Mouse (Mus musculus) midbrain, embryonic 10.5 days (tissue): ENCODE measurements at regions not wholly inside any gene's neighbourhood (a gene's known extent, or its start where the extent isn't known, plus 50 kb on each side); places are given as distances from the start of the nearest gene placed in this dataset.
"Not testable (repeated sequence)": the region's sequence is repeated elsewhere in the genome, so short reads cannot be mapped to it uniquely, and the experiment has no call there.

Experiments
- DNase-seq: peaks from one replicate; pipeline ENCODE4 v3.0.0-alpha.2; 2017; ENCODE audit warnings: low spot score
- H3K27ac ChIP-seq: fragments of 300-500 bp; sonication (generic); replicated peaks from 2 replicates; pipeline ENCODE4 v1.5.1; 2016; ENCODE audit warnings: mild to moderate bottlenecking
- H3K27me3 ChIP-seq: fragments of 300-500 bp; sonication (generic); 2 replicates; pipeline ENCODE4 v1.6.1; 2016; ENCODE audit warnings: low read depth, mild to moderate bottlenecking; ENCODE audit not compliant: poor library complexity, severe bottlenecking
- H3K36me3 ChIP-seq: fragments of 300-500 bp; sonication (generic); 2 replicates; pipeline ENCODE4 v1.6.1; 2016; ENCODE audit warnings: mild to moderate bottlenecking, moderate library complexity
- H3K4me1 ChIP-seq: fragments of 300-500 bp; sonication (generic); 2 replicates; pipeline ENCODE4 v1.6.1; 2016
- H3K4me3 ChIP-seq: fragments of 300-500 bp; sonication (generic); 2 replicates; pipeline ENCODE4 v1.5.1; 2016; ENCODE audit warnings: mild to moderate bottlenecking, moderate library complexity
- H3K9me3 ChIP-seq: fragments of 300-500 bp; sonication (generic); replicated peaks from 2 replicates; pipeline ENCODE4 v1.6.1; 2016; ENCODE audit warnings: mild to moderate bottlenecking
- WGBS: fragments of 180-500 bp; shearing (Covaris S2); methylation state at CpG from one replicate; pipeline ENCODE4 v1.1.7; 2016; 5-methylcytosine and 5-hydroxymethylcytosine counted together

- WGBS, result 89% methylated on average over 3 of the region's 3 CpGs
- H3K27ac ChIP-seq, H3K27me3 ChIP-seq, H3K4me3 ChIP-seq, H3K9me3 ChIP-seq, H3K36me3 ChIP-seq, DNase-seq, H3K4me1 ChIP-seq: not testable (repeated sequence)
Observed at GRCm38 (mm10) chr9:11107828-11108227, 203.3 kb upstream of the Cntn5 start.

- 91% methylated on average over 1 of the region's 1 CpGs for WGBS
- H3K27me3 ChIP-seq, result not testable (repeated sequence)
Observed at GRCm38 (mm10) chr9:11107212-11107611, 202.6 kb upstream of the Cntn5 start.

GRCm38 (mm10) chr9:11106268-11106667 is 201.7 kb upstream of the Cntn5 start:
- H3K36me3 ChIP-seq, result no peaks in the 10 kb centered on the region
- WGBS, result 92% methylated on average over 2 of the region's 2 CpGs
- no peak for DNase-seq
- peaks cover 4% of the 10 kb centered on the region; the same call in 1 of the 2 replicates for H3K9me3 ChIP-seq
- no peaks in the 10 kb centered on the region for H3K4me1 ChIP-seq
- H3K27ac ChIP-seq, result no peak overlapping the region
- no peaks in the 10 kb centered on the region for H3K27me3 ChIP-seq
- H3K4me3 ChIP-seq, result no peak overlapping the region

More at GRCm38 (mm10) chr9:11107212-11107611, 202.6 kb upstream of the Cntn5 start:
- H3K4me3 ChIP-seq, DNase-seq, H3K4me1 ChIP-seq, H3K27ac ChIP-seq, H3K36me3 ChIP-seq, H3K9me3 ChIP-seq: not testable (repeated sequence)

GRCm38 (mm10) chr9:11103448-11103847 is 198.9 kb upstream of the Cntn5 start:
- no peaks in the 10 kb centered on the region for H3K27me3 ChIP-seq
- 88% methylated on average over 4 of the region's 4 CpGs for WGBS
- H3K27ac ChIP-seq, result no peak overlapping the region
- H3K4me1 ChIP-seq, result no peaks in the 10 kb centered on the region
- DNase-seq, result no peak
- H3K36me3 ChIP-seq, result no peaks in the 10 kb centered on the region
- no peak overlapping the region for H3K4me3 ChIP-seq
- H3K9me3 ChIP-seq, result peaks cover 4% of the 10 kb centered on the region; the same call in 1 of the 2 replicates

- no peaks in the 10 kb centered on the region for H3K4me1 ChIP-seq
- H3K4me3 ChIP-seq, result no peak overlapping the region
- no peak overlapping the region for H3K27ac ChIP-seq
- no peaks in the 10 kb centered on the region for H3K27me3 ChIP-seq
- H3K9me3 ChIP-seq, result no peaks in the 10 kb centered on the region
- no peak for DNase-seq
- no peaks in the 10 kb centered on the region for H3K36me3 ChIP-seq
- WGBS, result 81% methylated on average over 1 of the region's 1 CpGs
Observed at GRCm38 (mm10) chr9:11092874-11093273, 188.3 kb upstream of the Cntn5 start.

- WGBS, result 59% methylated on average over 2 of the region's 2 CpGs
- not testable (repeated sequence) for H3K27me3 ChIP-seq
Observed at GRCm38 (mm10) chr9:11067125-11067524, 162.6 kb upstream of the Cntn5 start.

GRCm38 (mm10) chr9:11062856-11063255 is 158.3 kb upstream of the Cntn5 start:
- no peaks in the 10 kb centered on the region for H3K4me1 ChIP-seq
- WGBS, result 83% methylated on average over 1 of the region's 1 CpGs
- no peaks in the 10 kb centered on the region for H3K9me3 ChIP-seq
- H3K27ac ChIP-seq, result no peak overlapping the region
- no peaks in the 10 kb centered on the region for H3K27me3 ChIP-seq
- no peaks in the 10 kb centered on the region for H3K36me3 ChIP-seq
- DNase-seq, result no peak
- no peak overlapping the region for H3K4me3 ChIP-seq

More at GRCm38 (mm10) chr9:11067125-11067524, 162.6 kb upstream of the Cntn5 start:
- not testable (repeated sequence) for H3K4me1 ChIP-seq, DNase-seq, H3K9me3 ChIP-seq, H3K27ac ChIP-seq, H3K4me3 ChIP-seq, H3K36me3 ChIP-seq
